9 mouse cellular contexts compared by ENCODE assay signal in the genomic region with DNA sequence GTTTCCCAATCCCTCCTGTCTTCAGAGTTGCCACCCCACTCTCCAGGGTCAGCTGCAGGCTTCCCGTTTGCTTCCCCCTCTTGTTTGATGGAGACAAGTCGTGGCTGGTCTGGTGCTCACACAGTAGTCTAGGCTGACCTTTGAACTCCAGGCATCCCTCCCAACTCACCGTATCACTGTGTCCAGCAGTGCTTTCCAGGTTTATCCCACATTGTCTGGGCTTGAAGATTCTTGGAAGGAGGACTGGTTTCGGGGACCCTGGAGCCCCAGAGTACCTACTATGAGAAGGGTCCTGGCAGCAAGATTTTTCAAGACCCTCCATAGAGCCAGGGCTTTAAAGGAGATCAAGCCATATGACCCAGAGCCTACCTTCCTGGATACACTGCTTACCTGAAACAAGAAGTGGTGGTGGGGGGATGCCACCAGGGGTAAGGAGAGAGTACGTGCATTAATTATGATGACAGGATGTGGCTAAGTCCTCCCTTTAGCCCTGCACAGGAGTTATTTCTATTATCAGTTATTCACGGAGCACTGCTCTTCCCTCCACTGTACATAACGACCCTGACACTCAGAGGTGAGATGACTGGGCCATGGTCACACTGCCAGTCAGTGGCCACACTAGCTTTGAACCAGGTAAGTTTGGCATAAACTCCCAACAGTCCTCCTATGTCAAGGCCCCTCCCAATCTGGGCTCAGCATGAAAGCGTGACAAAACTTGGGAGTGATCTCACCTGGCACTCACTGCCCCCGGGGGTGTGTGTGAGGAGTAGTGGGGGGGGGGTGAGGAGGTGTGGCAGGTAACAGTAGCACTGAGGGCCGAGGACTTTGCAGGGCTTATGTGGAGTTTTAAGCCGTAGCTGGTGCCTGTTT. TPM values are rescaled to one million over a fixed set of nuclear protein-coding genes. Genes with fewer than 3 reads are reported as not detected.
DNase-seq lines count a peak whose midpoint lies in the region; ATAC-seq and TF ChIP-seq lines count a peak whose summit lies in the region.
"Had no signal": no experiment of that assay in that cellular context is flagged by ENCODE, and none has a peak within 500 bp of the region (broad histone marks: within the 10 kb centered on the region; RNA-seq: fewer than 3 reads in every experiment).

No protein-coding gene starts in this region.

- H3K4me1 ChIP-seq in liver, adult 2 months (ENCODE audit: control insufficient read depth, insufficient read depth, low read length), result peaks cover 22% of the 10 kb centered on the region
- peaks cover 15% of the 10 kb centered on the region for H3K4me1 ChIP-seq in heart, postnatal 0 days (ENCODE audit: control insufficient read depth, insufficient read depth)
- peaks cover 15% of the 10 kb centered on the region for H3K4me1 ChIP-seq in midbrain, embryonic 14.5 days (ENCODE audit: control insufficient read depth, insufficient read depth, low read length)

- no peaks in the 10 kb centered on the region for H3K27me3 ChIP-seq in liver, adult 2 months (ENCODE audit: control insufficient read depth, insufficient read depth, low read length)
- H3K27me3 ChIP-seq in heart, postnatal 0 days (ENCODE audit: control insufficient read depth, insufficient read depth, low read length), result no peaks in the 10 kb centered on the region
- no peaks in the 10 kb centered on the region for H3K27me3 ChIP-seq in midbrain, embryonic 14.5 days (ENCODE audit: control insufficient read depth, insufficient read depth, low read length)

- H3K9me3 ChIP-seq in heart, postnatal 0 days (replicated peaks; ENCODE audit: control insufficient read depth, low read length), result no peaks in the 10 kb centered on the region
- H3K9me3 ChIP-seq in midbrain, embryonic 14.5 days (ENCODE audit: control insufficient read depth, low read length), result no peaks in the 10 kb centered on the region

- DNase-seq in liver, adult 2 months (ENCODE audit: extremely low read depth, low read depth, low spot score), result peak; percentile 65
- no peak for DNase-seq in liver
- peak; percentile 74 for DNase-seq in cerebellum, adult 9-10 months
- DNase-seq in heart, postnatal 0 days (ENCODE audit: low spot score), result no peak
- no peak for DNase-seq in midbrain, embryonic 14.5 days
- no peak for DNase-seq in Muller cell, postnatal 12 days (ENCODE audit: inconsistent ontology term)
- DNase-seq in left cerebral cortex, postnatal 25 days (ENCODE audit: low spot score in 2 of 2), result no peak
- no peak for DNase-seq in layer of hippocampus, postnatal 10 days (ENCODE audit: low spot score in 2 of 2)

- TF ChIP-seq CTCF in liver, adult 2 months (IDR thresholded peaks at IDR 0.05; ENCODE audit: low read depth, low read length), result no peak
- TF ChIP-seq CTCF in heart, postnatal 0 days (IDR thresholded peaks at IDR 0.05; ENCODE audit: low read depth), result no peak

- ATAC-seq in heart, postnatal 0 days (ENCODE audit: insufficient read depth, low read depth), result no peak
- ATAC-seq in midbrain, embryonic 14.5 days (ENCODE audit: low FRiP score, low TSS enrichment), result no peak

- no peak for TF ChIP-seq POLR2A in liver, adult 2 months (IDR thresholded peaks at IDR 0.05; ENCODE audit: extremely low read depth, insufficient read depth, low read length)

- intact Hi-C loops in left cerebral cortex, postnatal 25 days (cut with DNase I), result loop anchor here (5.0 kb wide), 1 partner anchor 143 kb away; no protein-coding TSS in a partner anchor

- no peak overlapping the region for H3K4me2 ChIP-seq in heart, postnatal 0 days (ENCODE audit: low read depth, low read length)
- H3K4me2 ChIP-seq in midbrain, embryonic 14.5 days (ENCODE audit: low read length), result peak overlapping the region; percentile 97; the same call in 1 of the 2 replicates

- peaks cover 8% of the 10 kb centered on the region; the same call in 1 of the 2 replicates for H3K36me3 ChIP-seq in liver, adult 2 months (ENCODE audit: control insufficient read depth, insufficient read depth, low read length)
- peaks cover 16% of the 10 kb centered on the region for H3K36me3 ChIP-seq in heart, postnatal 0 days (replicated peaks; ENCODE audit: control insufficient read depth, insufficient read depth, low read length)
- peaks cover 19% of the 10 kb centered on the region for H3K36me3 ChIP-seq in midbrain, embryonic 14.5 days (ENCODE audit: control insufficient read depth, insufficient read depth, low read length)

- peak overlapping the region; percentile 9 for H3K9ac ChIP-seq in liver, adult 2 months (ENCODE audit: low read depth, low read length)
- H3K9ac ChIP-seq in heart, postnatal 0 days (replicated peaks; ENCODE audit: low read depth, low read length), result no peak overlapping the region
- peak overlapping the region; percentile 95; the same call in 1 of the 2 replicates for H3K9ac ChIP-seq in midbrain, embryonic 14.5 days (replicated peaks; ENCODE audit: low read length)

- no peak for TF ChIP-seq EP300 in heart, postnatal 0 days (IDR thresholded peaks at IDR 0.05; ENCODE audit: low read depth)

- H3K27ac ChIP-seq in liver, adult 2 months (replicated peaks; ENCODE audit: insufficient read depth, low read depth, low read length), result peak overlapping the region; percentile 80
- H3K27ac ChIP-seq in heart, postnatal 0 days (ENCODE audit: low read depth), result peak overlapping the region; percentile 90
- H3K27ac ChIP-seq in midbrain, embryonic 14.5 days (replicated peaks; ENCODE audit: low read depth, low read length), result peak overlapping the region; percentile 99

- H3K4me3 ChIP-seq in liver, adult 2 months (ENCODE audit: insufficient read depth, low read depth, low read length), result no peak overlapping the region
- H3K4me3 ChIP-seq in heart, postnatal 0 days (ENCODE audit: low read depth, low read length), result no peak overlapping the region
- 0 out of 2 replicates have a peak overlapping the region, but pooled peaks have one; percentile 89 for H3K4me3 ChIP-seq in midbrain, embryonic 14.5 days (replicated peaks; ENCODE audit: low read depth, low read length)

- WGBS in liver, adult 2 months, result 24% methylated on average over 11 of the region's 11 CpGs
- 42% methylated on average over 11 of the region's 11 CpGs for WGBS in heart, postnatal 0 days
- 68% methylated on average over 11 of the region's 11 CpGs for WGBS in midbrain, embryonic 14.5 days

- H3K79me2 ChIP-seq in liver, adult 2 months (ENCODE audit: control insufficient read depth, insufficient read depth, low read length), result peaks cover 24% of the 10 kb centered on the region

RNA-seq across cellular contexts. Expression of gene Cdk9, which starts 1.5 kb away (rescaled TPM):
- total RNA-seq in liver, adult 2 months (2014; rRNA removed), result 19.5 and 27.3 TPM in 2 replicates
- 46.6 and 63.7 TPM in 2 replicates for polyA plus RNA-seq in liver, adult 2 months (2012; rRNA removed)
- 42.4 and 58.4 TPM in 2 replicates for total RNA-seq in heart, postnatal 0 days (2014; rRNA removed; ENCODE audit: low replicate concordance)
- polyA plus RNA-seq in heart, postnatal 0 days (2015; fragmentation: Nextera tagmentation; extraction: Ambion mirVana), result 33.1 and 35.5 TPM in 2 replicates
- polyA plus RNA-seq in midbrain, embryonic 14.5 days (2014; fragmentation: Nextera tagmentation; extraction: Ambion mirVana), result 61.4 and 76.5 TPM in 2 replicates
- 100 to 1,000 TPM; 114 to 118 TPM for total RNA-seq in left cerebral cortex, postnatal 25 days (2021)
- 10 to 100 TPM; 86.8 to 92.1 TPM for total RNA-seq in layer of hippocampus, postnatal 10 days (2021)

RNA-seq across cellular contexts. Expression of gene Sh2d3c, which starts 6.5 kb away (rescaled TPM):
- 2.2 and 3.2 TPM in 2 replicates for total RNA-seq in liver, adult 2 months (2014; rRNA removed)
- 7.5 and 10.4 TPM in 2 replicates for polyA plus RNA-seq in liver, adult 2 months (2012; rRNA removed)
- 17.0 and 26.2 TPM in 2 replicates for total RNA-seq in heart, postnatal 0 days (2014; rRNA removed; ENCODE audit: low replicate concordance)
- polyA plus RNA-seq in heart, postnatal 0 days (2015; fragmentation: Nextera tagmentation; extraction: Ambion mirVana), result 22.9 and 24.2 TPM in 2 replicates
- 45.8 and 45.9 TPM in 2 replicates for polyA plus RNA-seq in midbrain, embryonic 14.5 days (2014; fragmentation: Nextera tagmentation; extraction: Ambion mirVana)
- total RNA-seq in left cerebral cortex, postnatal 25 days (2021), result 10 to 100 TPM; 27.8 to 30.8 TPM
- 10 to 100 TPM; 34.7 to 40.3 TPM for total RNA-seq in layer of hippocampus, postnatal 10 days (2021)

RNA-seq across cellular contexts. Expression of gene Fpgs, which starts 10.4 kb away (rescaled TPM):
- 158 and 175 TPM in 2 replicates for total RNA-seq in liver, adult 2 months (2014; rRNA removed)
- polyA plus RNA-seq in liver, adult 2 months (2012; rRNA removed), result 414 and 481 TPM in 2 replicates
- total RNA-seq in heart, postnatal 0 days (2014; rRNA removed; ENCODE audit: low replicate concordance), result 13.6 and 14.5 TPM in 2 replicates
- 8.5 and 10.9 TPM in 2 replicates for polyA plus RNA-seq in heart, postnatal 0 days (2015; fragmentation: Nextera tagmentation; extraction: Ambion mirVana)
- 15.3 and 15.6 TPM in 2 replicates for polyA plus RNA-seq in midbrain, embryonic 14.5 days (2014; fragmentation: Nextera tagmentation; extraction: Ambion mirVana)
- total RNA-seq in left cerebral cortex, postnatal 25 days (2021), result 1 to 10 TPM; 7.1 to 9.4 TPM
- 10 to 100 TPM; 17.1 to 17.2 TPM for total RNA-seq in layer of hippocampus, postnatal 10 days (2021)

RNA-seq across cellular contexts. Expression of gene 6330409D20Rik, which starts 26.5 kb away (rescaled TPM):
- not detected in 2 replicates for total RNA-seq in liver, adult 2 months (2014; rRNA removed)
- polyA plus RNA-seq in liver, adult 2 months (2012; rRNA removed), result not detected in 2 replicates
- not detected in 2 replicates for total RNA-seq in heart, postnatal 0 days (2014; rRNA removed; ENCODE audit: low replicate concordance)
- 0.15 TPM in 1 of 2 replicates, not detected in the other for polyA plus RNA-seq in heart, postnatal 0 days (2015; fragmentation: Nextera tagmentation; extraction: Ambion mirVana)
- polyA plus RNA-seq in midbrain, embryonic 14.5 days (2014; fragmentation: Nextera tagmentation; extraction: Ambion mirVana), result 3.2 and 4.6 TPM in 2 replicates
- 1 to 10 TPM; 2.3 to 2.4 TPM for total RNA-seq in left cerebral cortex, postnatal 25 days (2021)
- total RNA-seq in layer of hippocampus, postnatal 10 days (2021), result 1 to 10 TPM; 2.1 to 3.2 TPM
- total RNA-seq: common myeloid progenitor, adult 5-6 weeks had no signal

RNA-seq across cellular contexts. Expression of gene Tor2a, which starts 42.7 kb away (rescaled TPM):
- total RNA-seq in liver, adult 2 months (2014; rRNA removed), result 26.6 and 35.6 TPM in 2 replicates
- polyA plus RNA-seq in liver, adult 2 months (2012; rRNA removed), result 72.6 and 77.4 TPM in 2 replicates
- 34.6 and 65.3 TPM in 2 replicates for total RNA-seq in heart, postnatal 0 days (2014; rRNA removed; ENCODE audit: low replicate concordance)
- 27.5 and 28.5 TPM in 2 replicates for polyA plus RNA-seq in heart, postnatal 0 days (2015; fragmentation: Nextera tagmentation; extraction: Ambion mirVana)
- 50.5 and 51.1 TPM in 2 replicates for polyA plus RNA-seq in midbrain, embryonic 14.5 days (2014; fragmentation: Nextera tagmentation; extraction: Ambion mirVana)
- 10 to 100 TPM; 29.9 to 31.0 TPM for total RNA-seq in left cerebral cortex, postnatal 25 days (2021)
- 10 to 100 TPM; 28.9 to 32.9 TPM for total RNA-seq in layer of hippocampus, postnatal 10 days (2021)

Comparison
In these comparisons a context has a peak if more than half of its experiments do, and no peak if none do; other contexts are left out.
1. DNase-seq: peak in liver, adult 2 months (single experiment) and cerebellum, adult 9-10 months (single experiment); none in liver (single experiment), heart, postnatal 0 days (single experiment), midbrain, embryonic 14.5 days (single experiment), Muller cell, postnatal 12 days (single experiment), left cerebral cortex, postnatal 25 days (0 of 2) and layer of hippocampus, postnatal 10 days (0 of 2).
2. Peak in every context shown above with its lines, with median percentiles within 50 percentile points of each other: H3K27ac ChIP-seq.